Mouse (Mus musculus): Measurements from ENCODE around the gene Gng13. TPM values are rescaled to one million over a fixed set of nuclear protein-coding genes. Genes with fewer than 3 reads are reported as not detected.
"Not testable (repeated sequence)": the region's sequence is repeated elsewhere in the genome, so short reads cannot be mapped to it uniquely, and the experiment has no call there.

Gng13 gene
- total and polyA plus RNA-seq, 2 experiments, result not detected

DNA sequence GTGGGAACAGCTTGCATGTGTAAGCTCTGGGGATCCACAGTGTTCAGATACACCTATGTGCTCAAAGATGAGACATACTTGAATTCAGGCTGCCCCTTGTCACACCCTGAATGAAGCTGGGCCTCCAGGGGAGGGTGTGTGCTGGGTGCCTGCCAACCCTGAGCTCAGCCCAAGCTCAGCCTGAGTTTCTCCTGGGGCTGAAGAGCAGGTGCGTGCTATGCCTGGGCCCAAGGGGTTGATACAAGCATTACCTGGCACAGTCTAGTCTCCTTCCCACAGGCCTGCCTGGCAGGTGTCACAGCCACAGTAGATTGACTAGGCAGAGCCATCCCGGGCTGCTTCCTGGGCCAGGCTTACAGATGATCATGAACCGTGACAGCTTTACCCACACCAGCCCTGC lies 18.8 kb downstream of the Gng13 start, which contains the start of gene Mslnl:
Mslnl (plus strand) TSS at position 298 of the 400 bp plus-strand sequence.
- DNase-seq (ENCODE audit: extremely low read depth, low read depth, low spot score), result no peak
- Histone ChIP-seq H3K79me2 (ENCODE audit: control insufficient read depth, insufficient read depth, low read length) (no peaks in the 10 kb centered on the region), H3K27me3 (ENCODE audit: control insufficient read depth, insufficient read depth, low read length) (no peaks in the 10 kb centered on the region), H3K36me3 (ENCODE audit: control insufficient read depth, insufficient read depth, low read length) (no peaks in the 10 kb centered on the region), H3K4me3 (ENCODE audit: insufficient read depth, low read depth, low read length) (no peak within 1 kb of the TSS), H3K27ac (replicated peaks; ENCODE audit: insufficient read depth, low read depth, low read length) (no peak within 1 kb of the TSS), H3K9ac (ENCODE audit: low read depth, low read length) (no peak within 1 kb of the TSS), H3K4me1 (ENCODE audit: control insufficient read depth, insufficient read depth, low read length) (no peaks in the 10 kb centered on the region)
- TF ChIP-seq POLR2A (IDR thresholded peaks at IDR 0.05; ENCODE audit: extremely low read depth, insufficient read depth, low read length) (no peak), CTCF (IDR thresholded peaks at IDR 0.05; ENCODE audit: low read depth, low read length) (no peak)
- 85% methylated on average over 3 of the region's 3 CpGs for WGBS

DNA sequence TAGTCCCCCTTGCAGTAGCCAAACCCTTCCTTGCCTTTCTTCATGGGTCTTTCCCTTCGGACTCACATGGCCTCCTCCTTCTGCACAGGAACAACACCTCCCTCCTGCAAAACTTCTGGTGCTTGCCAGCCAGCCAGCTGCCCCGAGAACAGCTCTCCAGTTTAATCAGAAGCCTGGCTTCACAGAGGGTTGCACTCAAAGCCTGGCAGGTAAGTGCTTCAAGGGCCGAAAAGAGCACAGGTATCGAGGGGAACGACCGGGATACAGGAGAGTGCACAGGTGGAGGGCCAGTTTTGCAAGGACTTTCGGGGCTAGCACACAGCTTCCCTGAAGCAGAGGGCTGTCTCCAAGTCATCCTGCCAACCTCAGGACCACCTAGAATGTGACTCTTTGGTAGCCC lies 21.9 kb downstream of the Gng13 start:
- H3K36me3 ChIP-seq (ENCODE audit: control insufficient read depth, insufficient read depth, low read length), result no peaks in the 10 kb centered on the region
- DNase-seq (ENCODE audit: extremely low read depth, low read depth, low spot score), result no peak
- TF ChIP-seq CTCF (IDR thresholded peaks at IDR 0.05; ENCODE audit: low read depth, low read length) (no peak), POLR2A (IDR thresholded peaks at IDR 0.05; ENCODE audit: extremely low read depth, insufficient read depth, low read length) (no peak)
- H3K27ac ChIP-seq (replicated peaks; ENCODE audit: insufficient read depth, low read depth, low read length), result no peak overlapping the region
- H3K27me3 ChIP-seq (ENCODE audit: control insufficient read depth, insufficient read depth, low read length), result no peaks in the 10 kb centered on the region
- 78% methylated on average over 7 of the region's 7 CpGs for WGBS
- H3K4me3 ChIP-seq (ENCODE audit: insufficient read depth, low read depth, low read length), result no peak overlapping the region
- no peaks in the 10 kb centered on the region for H3K79me2 ChIP-seq (ENCODE audit: control insufficient read depth, insufficient read depth, low read length)
- no peaks in the 10 kb centered on the region for H3K4me1 ChIP-seq (ENCODE audit: control insufficient read depth, insufficient read depth, low read length)
- no peak overlapping the region for H3K9ac ChIP-seq (ENCODE audit: low read depth, low read length)

DNA sequence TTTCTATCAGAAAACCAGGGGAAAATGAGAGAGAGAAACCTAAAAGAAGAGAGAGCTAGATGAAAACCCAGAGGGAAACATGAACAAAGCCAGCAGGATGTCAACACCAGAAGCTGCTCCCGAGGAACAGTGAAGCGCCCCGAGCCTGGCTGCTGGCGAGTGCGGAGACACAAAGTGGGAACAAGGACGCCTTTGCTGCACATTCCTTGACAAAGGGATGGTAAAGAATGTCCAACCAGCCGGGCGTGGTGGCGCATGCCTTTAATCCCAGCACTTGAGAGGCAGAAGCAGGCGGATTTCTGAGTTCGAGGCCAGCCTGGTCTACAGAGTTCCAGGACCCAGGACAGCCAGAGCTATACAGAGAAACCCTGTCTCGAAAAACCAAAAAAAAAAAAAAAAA lies 24.5 kb downstream of the Gng13 start:
- DNase-seq (ENCODE audit: extremely low read depth, low read depth, low spot score); H3K4me1 ChIP-seq (ENCODE audit: control insufficient read depth, insufficient read depth, low read length); H3K27ac ChIP-seq (replicated peaks; ENCODE audit: insufficient read depth, low read depth, low read length); H3K27me3 ChIP-seq (ENCODE audit: control insufficient read depth, insufficient read depth, low read length); H3K9ac ChIP-seq (ENCODE audit: low read depth, low read length); H3K4me3 ChIP-seq (ENCODE audit: insufficient read depth, low read depth, low read length); H3K36me3 ChIP-seq (ENCODE audit: control insufficient read depth, insufficient read depth, low read length); H3K79me2 ChIP-seq (ENCODE audit: control insufficient read depth, insufficient read depth, low read length): not testable (repeated sequence)
- 69% methylated on average over 12 of the region's 12 CpGs for WGBS

DNA sequence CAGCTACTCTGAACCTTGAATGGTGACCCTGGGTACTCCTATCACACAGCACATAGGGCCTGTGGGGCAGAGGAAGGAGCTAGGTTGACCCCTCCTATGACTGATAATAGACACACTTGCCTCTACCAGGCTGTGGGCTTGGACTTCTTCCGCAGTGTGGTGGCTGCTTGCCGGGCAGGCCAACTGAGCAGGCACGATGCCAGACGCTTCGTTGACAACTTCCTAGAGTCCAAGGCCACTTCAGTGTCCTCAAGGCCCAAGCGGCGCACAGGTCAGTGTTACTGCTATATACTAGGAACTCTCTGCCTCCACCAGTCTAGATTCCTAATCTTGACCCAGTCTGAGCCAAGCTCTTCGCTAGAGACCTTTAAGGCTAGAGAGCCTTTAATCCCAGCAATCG lies 26.9 kb downstream of the Gng13 start:
- no peak overlapping the region for H3K9ac ChIP-seq (ENCODE audit: low read depth, low read length)
- no peaks in the 10 kb centered on the region for H3K4me1 ChIP-seq (ENCODE audit: control insufficient read depth, insufficient read depth, low read length)
- H3K79me2 ChIP-seq (ENCODE audit: control insufficient read depth, insufficient read depth, low read length), result no peaks in the 10 kb centered on the region
- TF ChIP-seq POLR2A (IDR thresholded peaks at IDR 0.05; ENCODE audit: extremely low read depth, insufficient read depth, low read length), result no peak
- TF ChIP-seq CTCF (IDR thresholded peaks at IDR 0.05; ENCODE audit: low read depth, low read length), result no peak
- H3K27me3 ChIP-seq (ENCODE audit: control insufficient read depth, insufficient read depth, low read length), result no peaks in the 10 kb centered on the region
- no peak overlapping the region for H3K27ac ChIP-seq (replicated peaks; ENCODE audit: insufficient read depth, low read depth, low read length)
- 73% methylated on average over 9 of the region's 9 CpGs for WGBS
- DNase-seq (ENCODE audit: extremely low read depth, low read depth, low spot score), result no peak
- H3K4me3 ChIP-seq (ENCODE audit: insufficient read depth, low read depth, low read length), result no peak overlapping the region
- no peaks in the 10 kb centered on the region for H3K36me3 ChIP-seq (ENCODE audit: control insufficient read depth, insufficient read depth, low read length)

DNA sequence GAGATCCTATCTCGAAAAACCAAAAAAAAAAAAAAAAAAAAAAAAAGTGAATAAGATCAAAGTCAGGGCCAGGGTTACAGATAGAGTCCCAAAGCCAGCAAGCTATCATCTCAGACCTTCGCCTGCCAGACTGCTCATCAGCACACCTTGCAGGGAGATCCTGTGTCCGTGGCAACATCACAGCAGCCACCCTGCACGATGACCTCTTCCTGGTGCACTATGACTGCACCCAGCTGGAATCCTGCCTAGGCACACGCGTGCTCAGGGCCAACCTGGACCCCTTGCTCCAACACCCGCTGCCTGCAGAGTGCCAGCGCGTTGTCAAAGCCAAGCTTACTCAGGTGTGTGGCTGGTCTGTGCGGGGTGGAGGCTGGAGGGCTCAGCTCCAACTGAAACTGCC lies 27.3 kb downstream of the Gng13 start:
- H3K9ac ChIP-seq (ENCODE audit: low read depth, low read length), result no peak overlapping the region
- H3K27me3 ChIP-seq (ENCODE audit: control insufficient read depth, insufficient read depth, low read length), result no peaks in the 10 kb centered on the region
- 63% methylated on average over 10 of the region's 10 CpGs for WGBS

DNA sequence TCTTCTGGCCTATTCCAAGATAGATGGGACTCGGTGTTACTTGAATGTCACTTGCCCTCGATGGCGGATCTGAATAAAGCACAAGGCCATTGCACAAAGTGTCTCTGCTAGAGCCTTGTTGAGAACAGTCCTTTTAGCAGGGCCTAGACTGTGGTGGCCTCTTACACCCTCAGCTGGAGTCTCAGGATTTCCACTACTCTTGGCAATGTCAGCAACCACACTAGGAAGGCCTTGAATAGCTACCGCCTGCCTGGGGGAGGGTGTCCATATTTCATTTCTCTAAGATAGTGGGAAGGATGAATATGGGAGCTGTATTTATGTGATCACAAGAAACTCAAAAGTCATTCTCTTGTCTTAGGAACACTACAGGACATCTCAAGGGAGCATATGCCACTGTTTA lies 31.3 kb downstream of the Gng13 start:
- no peaks in the 10 kb centered on the region for H3K36me3 ChIP-seq (ENCODE audit: control insufficient read depth, insufficient read depth, low read length)
- 93% methylated on average over 4 of the region's 4 CpGs for WGBS
- H3K79me2 ChIP-seq (ENCODE audit: control insufficient read depth, insufficient read depth, low read length), result no peaks in the 10 kb centered on the region
- no peak overlapping the region for H3K27ac ChIP-seq (replicated peaks; ENCODE audit: insufficient read depth, low read depth, low read length)
- no peak overlapping the region for H3K4me3 ChIP-seq (ENCODE audit: insufficient read depth, low read depth, low read length)
- H3K4me1 ChIP-seq (ENCODE audit: control insufficient read depth, insufficient read depth, low read length), result no peaks in the 10 kb centered on the region
- no peak for DNase-seq (ENCODE audit: extremely low read depth, low read depth, low spot score)
- H3K27me3 ChIP-seq (ENCODE audit: control insufficient read depth, insufficient read depth, low read length), result no peaks in the 10 kb centered on the region
- H3K9ac ChIP-seq (ENCODE audit: low read depth, low read length), result no peak overlapping the region
- TF ChIP-seq CTCF (IDR thresholded peaks at IDR 0.05; ENCODE audit: low read depth, low read length) (no peak), POLR2A (IDR thresholded peaks at IDR 0.05; ENCODE audit: extremely low read depth, insufficient read depth, low read length) (no peak)

More for the DNA sequence above, 27.3 kb downstream of the Gng13 start:
- Histone ChIP-seq H3K4me3 (ENCODE audit: insufficient read depth, low read depth, low read length) (no peak overlapping the region), H3K36me3 (ENCODE audit: control insufficient read depth, insufficient read depth, low read length) (no peaks in the 10 kb centered on the region), H3K79me2 (ENCODE audit: control insufficient read depth, insufficient read depth, low read length) (no peaks in the 10 kb centered on the region), H3K27ac (replicated peaks; ENCODE audit: insufficient read depth, low read depth, low read length) (no peak overlapping the region), H3K4me1 (ENCODE audit: control insufficient read depth, insufficient read depth, low read length) (no peaks in the 10 kb centered on the region)
- TF ChIP-seq CTCF (IDR thresholded peaks at IDR 0.05; ENCODE audit: low read depth, low read length), result no peak
- TF ChIP-seq POLR2A (IDR thresholded peaks at IDR 0.05; ENCODE audit: extremely low read depth, insufficient read depth, low read length), result no peak
- DNase-seq (ENCODE audit: extremely low read depth, low read depth, low spot score), result no peak

Measured in liver, adult 2 months (tissue).